Mouse (Mus musculus): Measurements from ENCODE around the gene Sox2.

DNA sequence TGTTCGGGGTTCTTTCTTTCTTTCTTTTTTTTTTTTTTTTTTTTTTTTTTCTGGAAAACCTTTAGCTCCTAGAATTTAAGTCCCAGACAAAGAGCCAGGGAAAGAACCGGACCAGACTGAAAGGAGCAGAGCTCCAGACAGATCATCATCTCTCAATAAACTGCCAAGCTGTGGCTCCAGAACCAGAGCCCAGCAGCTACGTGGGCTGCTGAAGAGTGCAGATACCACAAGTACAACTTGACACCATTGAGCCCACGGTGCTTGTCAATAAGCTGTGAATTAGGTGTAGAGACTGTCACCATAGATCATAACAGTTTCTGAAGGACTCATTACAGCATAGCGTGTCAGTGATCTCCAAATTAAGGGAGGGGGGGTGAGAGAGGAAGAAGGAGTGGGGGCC, 7.1 kb upstream of the Sox2 start:
- TF ChIP-seq MAZ (IDR thresholded peaks at IDR 0.05; ENCODE audit: low read depth, low read length) (no peak), EP300 (IDR thresholded peaks at IDR 0.05; ENCODE audit: low read depth in 1 of 2, low read length in 2 of 2) (no peak)

All from MEL (cell line).